In the genomic region with DNA sequence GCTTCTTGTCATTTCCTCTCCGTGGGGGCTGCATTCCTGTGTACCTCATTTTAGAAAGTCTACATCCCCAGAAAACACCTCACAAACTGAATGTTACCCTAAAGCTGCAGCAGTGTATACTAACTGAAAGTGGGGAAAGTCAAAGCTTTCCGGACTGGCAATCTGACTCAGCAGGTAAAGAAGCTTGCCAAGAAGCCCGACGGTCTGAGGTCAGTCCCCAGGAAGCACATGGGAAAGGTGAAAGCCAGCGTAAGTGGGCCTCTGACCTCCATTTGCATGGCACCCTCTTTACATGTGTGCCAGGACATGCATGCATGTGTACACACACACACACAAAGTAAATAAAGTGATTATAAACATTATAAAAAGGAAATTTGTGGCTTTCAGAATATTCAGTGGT, we compare ENCODE assay signal across 34 mouse cellular contexts. TPM values are rescaled to one million over a fixed set of nuclear protein-coding genes. Genes with fewer than 3 reads are reported as not detected.
"Had no signal": no experiment of that assay in that cellular context is flagged by ENCODE, and none has a peak within 500 bp of the region (broad histone marks: within the 10 kb centered on the region; RNA-seq: fewer than 3 reads in every experiment).

No protein-coding gene starts in this region.

- H3K36me3 ChIP-seq: heart, embryonic 13.5 days; heart, embryonic 15.5 days; hindbrain, embryonic 13.5 days; hindbrain, embryonic 15.5 days; kidney, embryonic 15.5 days; limb, embryonic 10.5 days; limb, embryonic 12.5 days had no signal

- H3K27me3 ChIP-seq: heart, embryonic 13.5 days; heart, embryonic 15.5 days; hindbrain, embryonic 13.5 days; hindbrain, embryonic 15.5 days; kidney, embryonic 15.5 days; limb, embryonic 12.5 days had no signal

- H3K4me2 ChIP-seq: heart, embryonic 11.5 days; heart, embryonic 13.5 days; heart, embryonic 15.5 days; hindbrain, embryonic 13.5 days; hindbrain, embryonic 15.5 days; kidney, embryonic 15.5 days; limb, embryonic 12.5 days; liver, embryonic 11.5 days had no signal

- H3K27ac ChIP-seq: gastrocnemius, adult 2 months; heart, adult 2 months; heart, embryonic 13.5 days; heart, embryonic 15.5 days; hindbrain, embryonic 13.5 days; hindbrain, embryonic 15.5 days; hindbrain, postnatal 0 days; kidney, embryonic 15.5 days; kidney, postnatal 0 days; left cerebral cortex, adult 2 months; limb, embryonic 10.5 days; limb, embryonic 12.5 days had no signal

- H3K4me3 ChIP-seq: gastrocnemius, adult 2 months; heart, adult 2 months; heart, embryonic 13.5 days; heart, embryonic 15.5 days; hindbrain, embryonic 13.5 days; hindbrain, embryonic 15.5 days; kidney, embryonic 15.5 days; left cerebral cortex, adult 2 months; limb, embryonic 10.5 days; limb, embryonic 12.5 days had no signal

- DNase-seq: gastrocnemius, adult 2 months; gastrocnemius, postnatal 10 days; gastrocnemius, postnatal 25 days; heart, adult 2 months; heart, postnatal 14 days; heart, postnatal 4 days; kidney, adult 11 months; kidney, adult 2 months; kidney, adult 9 months; kidney, postnatal 14 days; kidney, postnatal 36 days; layer of hippocampus, adult 9-11 months; liver had no signal

- H3K9me3 ChIP-seq: heart, embryonic 15.5 days; hindbrain, embryonic 15.5 days; limb, embryonic 10.5 days had no signal

- H3K4me1 ChIP-seq: heart, embryonic 13.5 days; heart, embryonic 15.5 days; hindbrain, embryonic 13.5 days; hindbrain, embryonic 15.5 days; limb, embryonic 10.5 days; limb, embryonic 12.5 days had no signal

- ATAC-seq: hindbrain, postnatal 0 days had no signal

- H3K9ac ChIP-seq: heart, embryonic 13.5 days; heart, embryonic 15.5 days; hindbrain, embryonic 13.5 days; hindbrain, embryonic 15.5 days; kidney, embryonic 15.5 days; limb, embryonic 12.5 days had no signal

RNA-seq across cellular contexts. Expression of gene 4930524B15Rik, which starts 10.3 kb away (rescaled TPM):
- total RNA-seq: gastrocnemius, adult 2 months; gastrocnemius, postnatal 10 days; gastrocnemius, postnatal 25 days; gastrocnemius, postnatal 4 days; granulocyte monocyte progenitor cell, adult 5-6 weeks; heart, adult 2 months; heart, postnatal 14 days; heart, postnatal 4 days; layer of hippocampus, adult 18-20 months; layer of hippocampus, postnatal 14 days; left cerebral cortex, adult 2 months; left cerebral cortex, postnatal 14 days; left cerebral cortex, postnatal 36 days had no signal
- polyA plus RNA-seq: heart, adult 2 months; intestine, embryonic 14.5 days; intestine, embryonic 16.5 days; kidney, adult 2 months; large intestine, adult 2 months; limb, embryonic 12.5 days; liver, embryonic 11.5 days had no signal

RNA-seq across cellular contexts. Expression of gene Nsg2, which starts 24.6 kb away (rescaled TPM):
- total RNA-seq: gastrocnemius, adult 2 months; granulocyte monocyte progenitor cell, adult 5-6 weeks had no signal
